Comparison of ENCODE assay signal across 24 mouse cellular contexts in genomic region chr2:118685088-118685487, GRCm38 (mm10). TPM values are rescaled to one million over a fixed set of nuclear protein-coding genes. Genes with fewer than 3 reads are reported as not detected.
DNase-seq lines count a peak whose midpoint lies in the region; ATAC-seq lines count a peak whose summit lies in the region.
"Had no signal": no experiment of that assay in that cellular context is flagged by ENCODE, and none has a peak within 500 bp of the region (broad histone marks: within the 10 kb centered on the region; RNA-seq: fewer than 3 reads in every experiment).

No protein-coding gene starts in this region.

- no peaks in the 10 kb centered on the region for H3K36me3 ChIP-seq in heart, embryonic 13.5 days
- H3K36me3 ChIP-seq in heart, embryonic 11.5 days (ENCODE audit: control insufficient read depth, insufficient read depth, low read length), result no peaks in the 10 kb centered on the region

- no peak overlapping the region for H3K27ac ChIP-seq in heart, embryonic 13.5 days (replicated peaks)
- no peak overlapping the region for H3K27ac ChIP-seq in heart, embryonic 11.5 days (ENCODE audit: low read depth, low read length)

- WGBS in heart, embryonic 13.5 days, result 71% methylated on average over 4 of the region's 4 CpGs
- 79% methylated on average over 4 of the region's 4 CpGs for WGBS in heart, embryonic 11.5 days (ENCODE audit: insufficient replicate concordance)

- peak; percentile 85 for ATAC-seq in frontal cortex, adult (ENCODE audit: low TSS enrichment)
- no peak for ATAC-seq in heart, embryonic 13.5 days (ENCODE audit: extremely low read depth, insufficient number of reproducible peaks, low FRiP score, low TSS enrichment)
- no peak for ATAC-seq in heart, embryonic 11.5 days (replicated peaks; ENCODE audit: insufficient number of reproducible peaks, low FRiP score, low TSS enrichment)
- ATAC-seq in inflammation-experienced regulatory T-cells, adult 6 months, result no peak
- ATAC-seq: activated CD4-positive, CD25-positive, alpha-beta regulatory T cell, adult 4 months; CD4-positive, CD25-positive, alpha-beta regulatory T cell, adult 4 months; Patski had no signal

- H3K9me3 ChIP-seq in heart, embryonic 13.5 days, result no peaks in the 10 kb centered on the region
- no peaks in the 10 kb centered on the region for H3K9me3 ChIP-seq in heart, embryonic 11.5 days (replicated peaks; ENCODE audit: control insufficient read depth, low read length)
- H3K9me3 ChIP-seq: G1E had no signal

- no peak for DNase-seq in frontal cortex, postnatal 14 days (ENCODE audit: low spot score in 2 of 2)
- peak; percentile 67 for DNase-seq in brain, adult 2 months (ENCODE audit: low read depth, low spot score)
- DNase-seq in telencephalon, adult 2 months (ENCODE audit: low read depth, low spot score), result peak; percentile 56
- no peak for DNase-seq in layer of hippocampus, adult 11-12 months (ENCODE audit: low spot score)
- DNase-seq: adrenal gland, adult 2 months; adrenal gland, adult 8-10 months; adrenal gland, postnatal 10 days; adrenal gland, postnatal 14 days; adrenal gland, postnatal 25 days; adrenal gland, postnatal 36 days; B cell, adult 2 months; cerebellum, adult 11 months; cerebellum, adult 11-12 months; cerebellum, adult 18-20 months had no signal

- H3K27me3 ChIP-seq in heart, embryonic 13.5 days (replicated peaks), result peaks cover 42% of the 10 kb centered on the region
- peaks cover 29% of the 10 kb centered on the region for H3K27me3 ChIP-seq in heart, embryonic 11.5 days (ENCODE audit: control insufficient read depth, insufficient read depth, low read length)
- H3K27me3 ChIP-seq: CH12.LX, Patski had no signal

- H3K9ac ChIP-seq in heart, embryonic 13.5 days, result 0 out of 2 replicates have a peak overlapping the region, but pooled peaks have one; percentile 33
- H3K9ac ChIP-seq in heart, embryonic 11.5 days (ENCODE audit: low read depth, low read length), result no peak overlapping the region

- peaks cover 23% of the 10 kb centered on the region for H3K4me1 ChIP-seq in heart, embryonic 13.5 days
- peaks cover 5% of the 10 kb centered on the region; the same call in 1 of the 2 replicates for H3K4me1 ChIP-seq in heart, embryonic 11.5 days (ENCODE audit: control insufficient read depth, insufficient read depth, low read length)

- no peak overlapping the region for H3K4me3 ChIP-seq in heart, embryonic 13.5 days
- no peak overlapping the region for H3K4me3 ChIP-seq in heart, embryonic 11.5 days (ENCODE audit: low read depth, low read length)

- H3K4me2 ChIP-seq in heart, embryonic 13.5 days, result no peak overlapping the region
- H3K4me2 ChIP-seq in heart, embryonic 11.5 days, result no peak overlapping the region

RNA-seq across cellular contexts. Expression of gene Ankrd63, which starts 18.7 kb away (rescaled TPM):
- 0.67 and 0.73 TPM in 2 replicates for polyA plus RNA-seq in heart, embryonic 13.5 days (2015; fragmentation: Nextera tagmentation; extraction: Ambion mirVana)
- polyA plus RNA-seq in heart, embryonic 11.5 days (2014; fragmentation: Nextera tagmentation; extraction: Ambion mirVana), result 0.66 and 0.80 TPM in 2 replicates
- polyA plus RNA-seq in inflammation-experienced regulatory T-cells, adult 6 months (2017; shearing (Covaris generic)), result not detected
- polyA plus RNA-seq: activated CD4-positive, CD25-positive, alpha-beta regulatory T cell, adult 4 months; CD4-positive, CD25-positive, alpha-beta regulatory T cell, adult 4 months; G1E had no signal

RNA-seq across cellular contexts. Expression of gene Pak6, which starts 22.0 kb away (rescaled TPM):
- polyA plus RNA-seq in heart, embryonic 13.5 days (2015; fragmentation: Nextera tagmentation; extraction: Ambion mirVana), result 7.4 and 7.5 TPM in 2 replicates
- polyA plus RNA-seq in heart, embryonic 11.5 days (2014; fragmentation: Nextera tagmentation; extraction: Ambion mirVana), result 1.8 and 3.0 TPM in 2 replicates
- polyA plus RNA-seq in inflammation-experienced regulatory T-cells, adult 6 months (2017; shearing (Covaris generic)), result under 1 TPM in 2 of 3 experiments, not detected in 1; 0.15 to 0.60 TPM
- polyA plus RNA-seq: activated CD4-positive, CD25-positive, alpha-beta regulatory T cell, adult 4 months had no signal

RNA-seq across cellular contexts. Expression of gene Plcb2, which starts 43.1 kb away (rescaled TPM):
- 0.94 and 1.6 TPM in 2 replicates for polyA plus RNA-seq in heart, embryonic 13.5 days (2015; fragmentation: Nextera tagmentation; extraction: Ambion mirVana)
- 0.99 and 1.4 TPM in 2 replicates for polyA plus RNA-seq in heart, embryonic 11.5 days (2014; fragmentation: Nextera tagmentation; extraction: Ambion mirVana)
- polyA plus RNA-seq in inflammation-experienced regulatory T-cells, adult 6 months (2017; shearing (Covaris generic)), result 10 to 100 TPM in 2 of 3 experiments, 1 to 10 TPM in 1; 8.2 to 18.9 (median 18.4) TPM
- polyA plus RNA-seq: C2C12 had no signal

Comparison
In these comparisons a context has a peak if more than half of its experiments do, and no peak if none do; other contexts are left out.
1. DNase-seq: peak in brain, adult 2 months (single experiment) and telencephalon, adult 2 months (single experiment); none in frontal cortex, postnatal 14 days (0 of 2) and layer of hippocampus, adult 11-12 months (single experiment).